Mouse (Mus musculus) gastrocnemius, adult 2 months (tissue): Measurements from ENCODE around the gene Fcgr3. TPM values are rescaled to one million over a fixed set of nuclear protein-coding genes. Genes with fewer than 3 reads are reported as not detected.

ENCODE experiments used
- DNase-seq: peaks from one replicate; pipeline ENCODE4 v3.0.0; 2022
- H3K27ac ChIP-seq: fragments of 200-600 bp; 2 replicates; pipeline ENCODE4 v1.8.1; 2022; ENCODE audit warnings: mild to moderate bottlenecking
- H3K4me3 ChIP-seq: fragments of 200-600 bp; 2 replicates; pipeline ENCODE4 v1.8.1; 2022; ENCODE audit warnings: mild to moderate bottlenecking, moderate library complexity
- CTCF ChIP-seq: fragments of 200-600 bp; IDR thresholded peaks from 2 replicates; pipeline ENCODE4 v1.8.1; 2022; ENCODE audit warnings: antibody characterized with exemption, mild to moderate bottlenecking, moderate library complexity
- intact Hi-C: fragments of 180-260 bp; cut with DNase I; formaldehyde crosslinking; loops from one replicate; pipeline ENCODE4 v1.15.1; 2025
- microRNA-seq: library from miRNA; unstranded; fragments of <30 nt; microRNA quantifications from one replicate; pipeline ENCODE4 v1.2.0, GENCODE M21; 2021
- total RNA-seq, 2 experiments: library from RNA; stranded (reverse); gene quantifications; 2 replicates each; pipeline ENCODE4 v1.2.3; 2021

The Fcgr3 gene
- total RNA-seq, 2 experiments from 2014 or later: 1.8 to 4.3 TPM

- TF ChIP-seq CTCF: no peak
- no peak for DNase-seq
- Histone ChIP-seq H3K4me3 (no peak overlapping the region), H3K27ac (no peak overlapping the region)
- intact Hi-C loops: no loop called here
Observed at GRCm38 (mm10) chr1:171005081-171005480, 59.7 kb downstream of the Fcgr3 start.

Small RNA genes lying within 50 kb of the gene (microRNA-seq; reads per million reads assigned to microRNA genes)
- gene Gm27552 (not detected), gene Gm27844 (not detected), gene Mir6546 (not detected)

Other genes starting within 250 kb of the Fcgr3 start
- gene Atf6, start 197.2 kb downstream of the Fcgr3 start, total RNA-seq: 10 to 100 TPM; 17.3 to 19.0 TPM
- gene Gm26620, start 179.9 kb downstream of the Fcgr3 start, total RNA-seq: under 1 TPM in 1 of 2 experiments, not detected in 1; 0.39 TPM
- gene Dusp12, start 179.4 kb downstream of the Fcgr3 start, total RNA-seq: 1 to 10 TPM; 4.0 to 4.1 TPM
- not detected for gene Fcrlb, start 152.0 kb downstream of the Fcgr3 start, total RNA-seq
- not detected for gene Fcrla, start 137.4 kb downstream of the Fcgr3 start, total RNA-seq
- 1 to 10 TPM; 2.2 to 4.1 TPM for gene Fcgr2b, start 88.4 kb downstream of the Fcgr3 start, total RNA-seq
- not detected for gene Fcgr4, start 46.0 kb downstream of the Fcgr3 start, total RNA-seq
- 1 to 10 TPM in 1 of 2 experiments, under 1 TPM in 1; 0.75 to 1.8 TPM for gene Cfap126, start 49.0 kb upstream of the Fcgr3 start, total RNA-seq
- 100 to 1,000 TPM; 635 to 909 TPM for gene Sdhc, start 85.7 kb upstream of the Fcgr3 start, total RNA-seq
- gene Mpz, start 85.8 kb upstream of the Fcgr3 start, total RNA-seq: 10 to 100 TPM; 24.7 to 27.7 TPM
- 10 to 100 TPM; 58.3 to 75.0 TPM for gene Pcp4l1, start 131.3 kb upstream of the Fcgr3 start, total RNA-seq
- gene Nr1i3, start 149.0 kb upstream of the Fcgr3 start, total RNA-seq: not detected
- gene Tomm40l, start 157.6 kb upstream of the Fcgr3 start, total RNA-seq: 10 to 100 TPM; 43.2 to 56.3 TPM
- gene Apoa2, start 160.1 kb upstream of the Fcgr3 start, total RNA-seq: under 1 TPM in 1 of 2 experiments, not detected in 1; 0.59 TPM
- gene Fcer1g, start 169.4 kb upstream of the Fcgr3 start, total RNA-seq: 1 to 10 TPM; 2.5 to 6.1 TPM
- gene Adamts4, start 185.5 kb upstream of the Fcgr3 start, total RNA-seq: under 1 TPM; 0.15 to 0.73 TPM
- 1,000 to 10,000 TPM; 1,014 to 1,063 TPM for gene Ndufs2, start 186.5 kb upstream of the Fcgr3 start, total RNA-seq
- gene B4galt3, start 205.4 kb upstream of the Fcgr3 start, total RNA-seq: 10 to 100 TPM; 12.1 to 12.5 TPM
- 1 to 10 TPM; 7.9 to 8.6 TPM for gene Ppox, start 216.3 kb upstream of the Fcgr3 start, total RNA-seq
- 10 to 100 TPM; 15.8 to 18.7 TPM for gene Usp21, start 223.1 kb upstream of the Fcgr3 start, total RNA-seq
- 10 to 100 TPM; 84.3 to 93.2 TPM for gene Ufc1, start 230.1 kb upstream of the Fcgr3 start, total RNA-seq